Mouse (Mus musculus) testis, adult 2 months (tissue): ENCODE results near the gene Zfp637.

ENCODE experiments used
- CTCF ChIP-seq: fragments of 200-500 bp; IDR thresholded peaks from 2 replicates; pipeline ENCODE4 v1.5.1; 2012; ENCODE audit warnings: low read depth, mild to moderate bottlenecking, inconsistent platforms, low read length, moderate library complexity; ENCODE audit not compliant: control insufficient read depth, insufficient read depth, insufficient replicate concordance
- POLR2A ChIP-seq: fragments of 200-500 bp; IDR thresholded peaks from 2 replicates; pipeline ENCODE4 v1.6.1; 2012; ENCODE audit warnings: low read depth, mild to moderate bottlenecking, inconsistent platforms, low read length, moderate library complexity; ENCODE audit not compliant: control insufficient read depth

- TF ChIP-seq CTCF (no peak), POLR2A (no peak)
These were observed 21.5 kb downstream of the Zfp637 start for GRCm38 (mm10) chr6:117862465-117862864.
